Mouse (Mus musculus) right cerebral cortex, postnatal 4 days (tissue): ENCODE measurements around the gene Zfyve27.

Experiments
- DNase-seq: peaks from one replicate; pipeline ENCODE4 v3.0.0-alpha.2; 2022

The Zfyve27 gene

GRCm38 (mm10) chr19:42243401-42243800 is 79.7 kb downstream of the Zfyve27 start:
- DNase-seq = no peak
